Mouse (Mus musculus): ENCODE results near the gene Tsga13. TPM values are rescaled to one million over a fixed set of nuclear protein-coding genes. Genes with fewer than 3 reads are reported as not detected.

Tsga13 gene
- polyA plus RNA-seq, 1 experiment = not detected

- H3K27me3 ChIP-seq (ENCODE audit: control insufficient read depth, insufficient read depth, low read length) = no peaks in the 10 kb centered on the region
- WGBS = 30% methylated on average over 3 of the region's 3 CpGs
- H3K4me1 ChIP-seq (ENCODE audit: control insufficient read depth, insufficient read depth, insufficient read length, low read length) = peaks cover 2% of the 10 kb centered on the region; the same call in 1 of the 2 replicates
- no peak overlapping the region for H3K27ac ChIP-seq (ENCODE audit: insufficient read depth, low read depth, low read length)
- H3K4me3 ChIP-seq (ENCODE audit: low read depth, low read length) = peak overlapping the region; percentile 96
- TF ChIP-seq POLR2A (IDR thresholded peaks at IDR 0.05; ENCODE audit: low read depth, low read length) = no peak
- TF ChIP-seq CTCF (IDR thresholded peaks at IDR 0.05; ENCODE audit: extremely low read depth, insufficient read length, insufficient replicate concordance, low read depth, low read length) = no peak
- H3K36me3 ChIP-seq (ENCODE audit: control insufficient read depth, insufficient read depth, low read length) = peaks cover 6% of the 10 kb centered on the region; the same call in 1 of the 2 replicates
These were observed 19.6 kb downstream of the Tsga13 start for GRCm38 (mm10) chr6:30895819-30896194.

DNA sequence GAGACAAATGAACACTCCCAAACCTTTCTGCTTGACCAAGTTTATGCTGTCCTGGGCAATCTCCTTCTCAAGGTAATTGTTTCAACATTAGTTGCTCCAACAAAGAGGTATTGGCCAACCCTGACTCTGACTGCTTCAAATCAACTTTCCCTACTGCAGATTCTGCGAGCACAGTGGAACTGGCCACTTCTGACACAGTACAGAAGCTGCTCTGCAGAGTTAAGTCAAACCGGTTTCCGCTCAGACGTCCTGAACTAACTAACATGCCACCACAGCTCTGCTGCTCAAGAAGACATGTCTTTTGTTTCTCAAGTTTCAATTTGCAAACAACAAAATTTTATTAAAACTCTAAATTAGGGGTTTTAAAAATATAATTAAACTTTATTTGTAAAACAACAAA is 22.3 kb downstream of the Tsga13 start:
- Histone ChIP-seq H3K4me3 (ENCODE audit: low read depth, low read length) (no peak overlapping the region), H3K27ac (ENCODE audit: insufficient read depth, low read depth, low read length) (no peak overlapping the region), H3K4me1 (ENCODE audit: control insufficient read depth, insufficient read depth, insufficient read length, low read length) (peaks cover 2% of the 10 kb centered on the region; the same call in 1 of the 2 replicates), H3K36me3 (ENCODE audit: control insufficient read depth, insufficient read depth, low read length) (peaks cover 13% of the 10 kb centered on the region), H3K27me3 (ENCODE audit: control insufficient read depth, insufficient read depth, low read length) (no peaks in the 10 kb centered on the region)
- WGBS = 84% methylated on average over 4 of the region's 4 CpGs
- TF ChIP-seq POLR2A (IDR thresholded peaks at IDR 0.05; ENCODE audit: low read depth, low read length) (no peak), CTCF (IDR thresholded peaks at IDR 0.05; ENCODE audit: extremely low read depth, insufficient read length, insufficient replicate concordance, low read depth, low read length) (no peak)

GRCm38 (mm10) chr6:30891761-30892160 is 23.6 kb downstream of the Tsga13 start:
- H3K27me3 ChIP-seq (ENCODE audit: control insufficient read depth, insufficient read depth, low read length) = no peaks in the 10 kb centered on the region
- no peak overlapping the region for H3K27ac ChIP-seq (ENCODE audit: insufficient read depth, low read depth, low read length)
- TF ChIP-seq CTCF (IDR thresholded peaks at IDR 0.05; ENCODE audit: extremely low read depth, insufficient read length, insufficient replicate concordance, low read depth, low read length) (no peak), POLR2A (IDR thresholded peaks at IDR 0.05; ENCODE audit: low read depth, low read length) (no peak)
- no peak overlapping the region for H3K4me3 ChIP-seq (ENCODE audit: low read depth, low read length)
- peaks cover 16% of the 10 kb centered on the region for H3K36me3 ChIP-seq (ENCODE audit: control insufficient read depth, insufficient read depth, low read length)
- H3K4me1 ChIP-seq (ENCODE audit: control insufficient read depth, insufficient read depth, insufficient read length, low read length) = no peaks in the 10 kb centered on the region

GRCm38 (mm10) chr6:30884856-30885255 is 30.5 kb downstream of the Tsga13 start:
- Histone ChIP-seq H3K4me3 (ENCODE audit: low read depth, low read length) (no peak overlapping the region), H3K27ac (ENCODE audit: insufficient read depth, low read depth, low read length) (no peak overlapping the region), H3K36me3 (ENCODE audit: control insufficient read depth, insufficient read depth, low read length) (peaks cover 20% of the 10 kb centered on the region), H3K4me1 (ENCODE audit: control insufficient read depth, insufficient read depth, insufficient read length, low read length) (no peaks in the 10 kb centered on the region), H3K27me3 (ENCODE audit: control insufficient read depth, insufficient read depth, low read length) (no peaks in the 10 kb centered on the region)
- TF ChIP-seq POLR2A (IDR thresholded peaks at IDR 0.05; ENCODE audit: low read depth, low read length) (no peak), CTCF (IDR thresholded peaks at IDR 0.05; ENCODE audit: extremely low read depth, insufficient read length, insufficient replicate concordance, low read depth, low read length) (no peak)
- WGBS = 80% methylated on average over 3 of the region's 3 CpGs

DNA sequence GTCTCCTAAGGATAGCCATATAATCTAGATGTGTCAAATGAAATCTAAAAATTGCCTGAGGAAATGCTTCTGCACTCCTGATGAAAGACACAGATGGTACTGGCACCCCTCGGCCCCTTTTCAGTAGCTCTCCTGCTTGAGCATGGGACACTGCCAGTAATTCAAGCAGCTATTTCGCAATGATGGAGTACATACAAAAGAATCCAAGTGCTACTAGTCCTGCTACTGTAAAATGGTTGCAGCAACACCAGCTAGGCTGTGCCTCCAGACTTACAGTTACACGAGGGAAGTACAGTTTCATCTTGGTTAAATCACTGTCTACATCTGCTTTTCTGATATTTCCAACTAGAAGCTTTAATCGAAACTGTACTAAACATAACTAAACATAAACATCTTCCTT is 31.9 kb downstream of the Tsga13 start:
- peaks cover 17% of the 10 kb centered on the region for H3K36me3 ChIP-seq (ENCODE audit: control insufficient read depth, insufficient read depth, low read length)
- H3K4me3 ChIP-seq (ENCODE audit: low read depth, low read length) = no peak overlapping the region
- WGBS = 81% methylated on average over 4 of the region's 4 CpGs
- no peak for TF ChIP-seq POLR2A (IDR thresholded peaks at IDR 0.05; ENCODE audit: low read depth, low read length)
- no peaks in the 10 kb centered on the region for H3K4me1 ChIP-seq (ENCODE audit: control insufficient read depth, insufficient read depth, insufficient read length, low read length)
- no peak overlapping the region for H3K27ac ChIP-seq (ENCODE audit: insufficient read depth, low read depth, low read length)
- no peaks in the 10 kb centered on the region for H3K27me3 ChIP-seq (ENCODE audit: control insufficient read depth, insufficient read depth, low read length)

DNA sequence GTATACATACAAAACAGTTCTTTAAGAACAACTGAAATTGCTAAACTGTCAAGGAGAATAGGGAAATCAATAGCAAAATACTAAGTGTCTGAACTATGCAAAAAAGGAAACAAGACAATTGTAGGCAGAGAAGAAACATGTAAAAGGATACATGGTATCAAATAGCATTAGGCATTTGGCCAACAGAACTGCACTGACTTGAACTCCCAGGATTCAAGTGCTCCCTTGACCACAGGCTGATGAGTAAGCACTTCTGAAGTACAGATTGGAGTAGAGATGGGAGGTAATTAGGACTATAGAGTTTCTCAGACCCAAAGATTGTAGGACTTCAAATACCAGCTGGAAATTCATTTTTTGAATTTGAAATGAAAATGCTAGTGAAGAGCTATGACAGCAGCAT is 38.7 kb downstream of the Tsga13 start:
- Histone ChIP-seq H3K36me3 (ENCODE audit: control insufficient read depth, insufficient read depth, low read length) (peaks cover 7% of the 10 kb centered on the region), H3K27ac (ENCODE audit: insufficient read depth, low read depth, low read length) (no peak overlapping the region), H3K4me1 (ENCODE audit: control insufficient read depth, insufficient read depth, insufficient read length, low read length) (no peaks in the 10 kb centered on the region), H3K4me3 (ENCODE audit: low read depth, low read length) (no peak overlapping the region), H3K27me3 (ENCODE audit: control insufficient read depth, insufficient read depth, low read length) (no peaks in the 10 kb centered on the region)
- no peak for TF ChIP-seq POLR2A (IDR thresholded peaks at IDR 0.05; ENCODE audit: low read depth, low read length)
- no peak for TF ChIP-seq CTCF (IDR thresholded peaks at IDR 0.05; ENCODE audit: extremely low read depth, insufficient read length, insufficient replicate concordance, low read depth, low read length)

- no peak overlapping the region for H3K4me3 ChIP-seq (ENCODE audit: low read depth, low read length)
- WGBS = 85% methylated on average over 1 of the region's 1 CpGs
- no peak overlapping the region for H3K27ac ChIP-seq (ENCODE audit: insufficient read depth, low read depth, low read length)
- TF ChIP-seq CTCF (IDR thresholded peaks at IDR 0.05; ENCODE audit: extremely low read depth, insufficient read length, insufficient replicate concordance, low read depth, low read length) (no peak), POLR2A (IDR thresholded peaks at IDR 0.05; ENCODE audit: low read depth, low read length) (no peak)
- H3K27me3 ChIP-seq (ENCODE audit: control insufficient read depth, insufficient read depth, low read length) = no peaks in the 10 kb centered on the region
- peaks cover 2% of the 10 kb centered on the region; the same call in 1 of the 2 replicates for H3K36me3 ChIP-seq (ENCODE audit: control insufficient read depth, insufficient read depth, low read length)
- peaks cover 3% of the 10 kb centered on the region for H3K4me1 ChIP-seq (ENCODE audit: control insufficient read depth, insufficient read depth, insufficient read length, low read length)
These were observed 48.9 kb downstream of the Tsga13 start for GRCm38 (mm10) chr6:30866501-30866900.
